In the genomic region with DNA sequence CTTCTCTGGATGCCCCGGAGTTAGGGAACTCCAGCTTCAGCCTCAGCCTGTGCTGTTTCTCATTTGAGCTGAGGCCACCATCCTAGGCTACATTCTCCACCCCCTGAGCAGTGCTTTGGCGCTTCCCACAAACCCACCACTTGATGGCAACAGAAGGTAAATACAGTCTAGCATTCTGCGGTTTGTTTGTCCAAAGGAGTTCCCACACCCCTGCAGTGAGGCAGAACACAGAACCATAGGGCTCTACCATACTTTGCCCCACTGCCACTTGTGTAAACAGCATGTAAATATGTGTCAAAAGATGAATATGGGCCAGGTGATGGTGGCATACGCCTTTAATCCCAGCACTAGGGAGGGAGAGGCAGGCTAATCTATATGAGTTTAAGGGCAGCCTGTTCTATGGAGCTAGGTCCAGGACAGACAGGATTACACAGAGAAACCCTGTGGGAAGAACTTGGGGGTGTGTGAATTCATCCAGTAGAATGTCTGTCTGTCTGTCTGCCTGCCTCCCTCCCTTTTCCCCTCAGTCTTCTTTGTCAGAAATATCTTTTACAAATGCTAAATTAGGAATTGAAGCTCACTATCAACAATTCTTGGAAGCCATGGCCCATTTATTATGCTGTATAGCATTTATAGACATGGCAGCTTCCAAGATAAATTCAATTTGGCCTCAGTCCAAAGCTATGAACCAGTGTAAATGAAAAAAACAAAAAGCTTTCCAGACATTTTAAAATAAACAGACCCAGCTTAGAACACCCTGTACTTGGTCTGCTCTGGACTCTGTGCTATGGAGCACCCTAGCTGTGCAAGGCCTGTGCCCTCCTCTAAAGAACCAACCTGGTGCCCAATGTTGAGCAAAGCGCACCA, we compare ENCODE assay signal across 9 mouse cellular contexts.
DNase-seq lines count a peak whose midpoint lies in the region; ATAC-seq and TF ChIP-seq lines count a peak whose summit lies in the region.
"Had no signal": no experiment of that assay in that cellular context is flagged by ENCODE, and none has a peak within 500 bp of the region (broad histone marks: within the 10 kb centered on the region; RNA-seq: fewer than 3 reads in every experiment).

No protein-coding gene starts in this region.

- H3K4me3 ChIP-seq in hindbrain, postnatal 0 days (ENCODE audit: low read length) = no peak overlapping the region
- no peak overlapping the region for H3K4me3 ChIP-seq in hindbrain, embryonic 11.5 days (ENCODE audit: low read depth, low read length)
- no peak overlapping the region for H3K4me3 ChIP-seq in embryonic facial prominence, embryonic 15.5 days (replicated peaks)
- no peak overlapping the region for H3K4me3 ChIP-seq in layer of hippocampus, adult 2 months
- no peak overlapping the region for H3K4me3 ChIP-seq in cerebellum, adult 2 months (replicated peaks; ENCODE audit: insufficient read depth, low read depth, low read length)
- H3K4me3 ChIP-seq: embryonic facial prominence, embryonic 12.5 days; hindbrain, embryonic 10.5 days had no signal

- no peaks in the 10 kb centered on the region for H3K4me1 ChIP-seq in hindbrain, postnatal 0 days (ENCODE audit: insufficient read depth, low read length)
- no peaks in the 10 kb centered on the region for H3K4me1 ChIP-seq in hindbrain, embryonic 11.5 days (replicated peaks; ENCODE audit: control insufficient read depth, insufficient read depth, low read length)
- H3K4me1 ChIP-seq in embryonic facial prominence, embryonic 15.5 days = peaks cover 6% of the 10 kb centered on the region; the same call in 1 of the 2 replicates
- H3K4me1 ChIP-seq in cerebellum, adult 2 months (ENCODE audit: control insufficient read depth, insufficient read depth, low read length) = no peaks in the 10 kb centered on the region
- H3K4me1 ChIP-seq: hindbrain, embryonic 10.5 days had no signal

- H3K36me3 ChIP-seq in hindbrain, postnatal 0 days (ENCODE audit: insufficient read depth, low read length) = no peaks in the 10 kb centered on the region
- H3K36me3 ChIP-seq in hindbrain, embryonic 11.5 days (ENCODE audit: control insufficient read depth, insufficient read depth, low read length) = no peaks in the 10 kb centered on the region
- peaks cover 8% of the 10 kb centered on the region for H3K36me3 ChIP-seq in embryonic facial prominence, embryonic 15.5 days

- no peaks in the 10 kb centered on the region for H3K27me3 ChIP-seq in hindbrain, postnatal 0 days (ENCODE audit: insufficient read depth, low read length)
- H3K27me3 ChIP-seq in hindbrain, embryonic 11.5 days (ENCODE audit: control insufficient read depth, insufficient read depth, low read length) = no peaks in the 10 kb centered on the region
- H3K27me3 ChIP-seq in embryonic facial prominence, embryonic 15.5 days = no peaks in the 10 kb centered on the region
- H3K27me3 ChIP-seq in cerebellum, adult 2 months (ENCODE audit: control insufficient read depth, insufficient read depth, low read length) = no peaks in the 10 kb centered on the region
- H3K27me3 ChIP-seq: embryonic facial prominence, embryonic 12.5 days had no signal

- H3K9ac ChIP-seq in hindbrain, postnatal 0 days (replicated peaks; ENCODE audit: low read length) = no peak overlapping the region
- H3K9ac ChIP-seq in hindbrain, embryonic 11.5 days (ENCODE audit: low read depth, low read length) = no peak overlapping the region
- H3K9ac ChIP-seq in embryonic facial prominence, embryonic 15.5 days = no peak overlapping the region
- H3K9ac ChIP-seq: embryonic facial prominence, embryonic 12.5 days had no signal

- 0 out of 2 replicates have a peak overlapping the region, but pooled peaks have one; percentile 20 for H3K27ac ChIP-seq in hindbrain, postnatal 0 days
- H3K27ac ChIP-seq in hindbrain, embryonic 11.5 days (ENCODE audit: low read depth, low read length) = no peak overlapping the region
- H3K27ac ChIP-seq in embryonic facial prominence, embryonic 15.5 days (replicated peaks) = no peak overlapping the region; the same call in 1 of the 2 replicates
- no peak overlapping the region for H3K27ac ChIP-seq in layer of hippocampus, adult 2 months
- H3K27ac ChIP-seq in cerebellum, adult 2 months (ENCODE audit: insufficient read depth, low read length) = no peak overlapping the region
- H3K27ac ChIP-seq: embryonic facial prominence, embryonic 12.5 days; hindbrain, embryonic 10.5 days had no signal

- ATAC-seq in hindbrain, postnatal 0 days = no peak
- no peak for ATAC-seq in hindbrain, embryonic 11.5 days (ENCODE audit: low FRiP score)
- ATAC-seq in embryonic facial prominence, embryonic 15.5 days (ENCODE audit: insufficient number of reproducible peaks, low FRiP score, low TSS enrichment, low read depth) = peak; percentile 65

- no peak for TF ChIP-seq CTCF in hindbrain, postnatal 0 days (IDR thresholded peaks at IDR 0.05; ENCODE audit: low read depth)
- no peak for TF ChIP-seq CTCF in layer of hippocampus, adult 2 months (conservative IDR thresholded peaks at IDR 0.05)
- TF ChIP-seq CTCF in cerebellum, adult 2 months (IDR thresholded peaks at IDR 0.05; ENCODE audit: borderline replicate concordance, insufficient read depth, low read depth, low read length) = no peak

- no peaks in the 10 kb centered on the region for H3K9me3 ChIP-seq in hindbrain, postnatal 0 days (ENCODE audit: low read length)
- no peaks in the 10 kb centered on the region for H3K9me3 ChIP-seq in hindbrain, embryonic 11.5 days (ENCODE audit: control insufficient read depth, low read length)
- no peaks in the 10 kb centered on the region for H3K9me3 ChIP-seq in embryonic facial prominence, embryonic 15.5 days (replicated peaks)
- H3K9me3 ChIP-seq: embryonic facial prominence, embryonic 12.5 days; hindbrain, embryonic 10.5 days had no signal

- no peak overlapping the region for H3K4me2 ChIP-seq in hindbrain, postnatal 0 days (ENCODE audit: low read depth, low read length)
- H3K4me2 ChIP-seq in hindbrain, embryonic 11.5 days (replicated peaks; ENCODE audit: low read depth, low read length) = no peak overlapping the region
- no peak overlapping the region for H3K4me2 ChIP-seq in embryonic facial prominence, embryonic 15.5 days (replicated peaks)
- H3K4me2 ChIP-seq: embryonic facial prominence, embryonic 12.5 days had no signal

- 62% methylated on average over 5 of the region's 5 CpGs for WGBS in hindbrain, postnatal 0 days
- WGBS in hindbrain, embryonic 11.5 days = 78% methylated on average over 5 of the region's 5 CpGs
- WGBS in embryonic facial prominence, embryonic 15.5 days = 70% methylated on average over 5 of the region's 5 CpGs
- WGBS in cerebellum, adult 2 months = 73% methylated on average over 5 of the region's 5 CpGs

- TF ChIP-seq POLR2A in cerebellum, adult 2 months (IDR thresholded peaks at IDR 0.05; ENCODE audit: borderline replicate concordance, insufficient read depth, low read length) = no peak

- peak; percentile 18 for DNase-seq in hindbrain, postnatal 0 days (ENCODE audit: low spot score)
- no peak for DNase-seq in hindbrain, embryonic 11.5 days (ENCODE audit: low spot score)
- peak; percentile 33 for DNase-seq in Muller cell, postnatal 12 days (ENCODE audit: inconsistent ontology term)
- peak; percentile 36 for DNase-seq in lung, postnatal 36 days
- no peak for DNase-seq in layer of hippocampus, adult 2 months (ENCODE audit: low spot score in 2 of 2)
- DNase-seq in cerebellum, adult 2 months = no peak

Comparison
In these comparisons a context has a peak if more than half of its experiments do, and no peak if none do; other contexts are left out.
1. DNase-seq: peak in hindbrain, postnatal 0 days (single experiment), Muller cell, postnatal 12 days (single experiment) and lung, postnatal 36 days (single experiment); none in hindbrain, embryonic 11.5 days (single experiment), layer of hippocampus, adult 2 months (0 of 2) and cerebellum, adult 2 months (0 of 2).